Mouse (Mus musculus) forebrain, embryonic 12.5 days (tissue): ENCODE results near the gene Gm26620. TPM values are rescaled to one million over a fixed set of nuclear protein-coding genes. Genes with fewer than 3 reads are reported as not detected.

Source experiments
- ATAC-seq: fragments of 200-750 bp; cut with Nextera tagmentation; 2 replicates; pipeline ENCODE4 v1.8.0; 2017; ENCODE audit warnings: moderate TSS enrichment; ENCODE audit not compliant: low FRiP score
- H3K27ac ChIP-seq: fragments of 300-500 bp; sonication (generic); 2 replicates; pipeline ENCODE4 v1.5.1; 2016; ENCODE audit warnings: mild to moderate bottlenecking
- H3K27me3 ChIP-seq: fragments of 300-500 bp; sonication (generic); 2 replicates; pipeline ENCODE4 v1.6.1; 2016; ENCODE audit warnings: mild to moderate bottlenecking
- H3K36me3 ChIP-seq: fragments of 300-500 bp; sonication (generic); replicated peaks from 2 replicates; pipeline ENCODE4 v1.6.1; 2016; ENCODE audit warnings: mild to moderate bottlenecking
- H3K4me1 ChIP-seq: fragments of 300-500 bp; sonication (generic); 2 replicates; pipeline ENCODE4 v1.6.1; 2016
- H3K4me2 ChIP-seq: fragments of 300-500 bp; sonication (generic); 2 replicates; pipeline ENCODE4 v1.6.1; 2016; ENCODE audit warnings: mild to moderate bottlenecking, moderate library complexity
- H3K4me3 ChIP-seq: fragments of 300-500 bp; sonication (generic); replicated peaks from 2 replicates; pipeline ENCODE4 v1.5.1; 2016; ENCODE audit warnings: mild to moderate bottlenecking
- H3K9ac ChIP-seq: fragments of 300-500 bp; sonication (generic); 2 replicates; pipeline ENCODE4 v1.6.1; 2016; ENCODE audit warnings: mild to moderate bottlenecking
- H3K9me3 ChIP-seq: fragments of 300-500 bp; sonication (generic); 2 replicates; pipeline ENCODE4 v1.6.1; 2016
- WGBS: fragments of 180-500 bp; shearing (Covaris S2); methylation state at CpG from one replicate; pipeline ENCODE4 v1.1.7; 2016; 5-methylcytosine and 5-hydroxymethylcytosine counted together
- polyA plus RNA-seq: library from polyadenylated mRNA; unstranded; fragments of >200 nt; fragmentation: Nextera tagmentation; extraction: Ambion mirVana; gene quantifications from 2 replicates; pipeline ENCODE4 v1.2.1, GENCODE M21; 2016

Gm26620 gene
- polyA plus RNA-seq, 1 experiment from 2014 or later: not detected

DNA sequence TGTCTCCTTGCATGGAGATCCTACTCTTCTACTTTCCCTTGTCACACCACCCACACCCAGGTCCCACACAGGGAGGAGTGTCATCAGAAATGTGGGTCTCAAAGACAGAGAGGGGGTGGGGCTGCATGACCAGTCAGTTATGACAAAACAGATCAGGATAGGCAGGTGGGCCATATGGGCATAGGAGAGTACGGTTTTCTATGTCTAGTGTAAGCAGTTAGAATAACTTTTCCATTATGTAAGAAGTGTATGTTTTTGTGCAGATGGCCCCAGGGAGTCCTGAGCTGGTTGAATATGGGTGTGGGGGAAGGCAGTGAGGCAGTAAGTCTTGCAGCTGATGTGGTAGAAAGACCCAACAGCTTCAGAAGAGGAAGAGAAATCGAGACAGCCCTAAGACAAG is 43.6 kb downstream of the Gm26620 start:
- H3K9me3 ChIP-seq: no peaks in the 10 kb centered on the region
- H3K4me2 ChIP-seq: no peak overlapping the region
- H3K27ac ChIP-seq: no peak overlapping the region
- H3K4me3 ChIP-seq: no peak overlapping the region
- H3K9ac ChIP-seq: no peak overlapping the region
- WGBS: 82% methylated on average over 2 of the region's 2 CpGs
- no peaks in the 10 kb centered on the region for H3K27me3 ChIP-seq
- no peaks in the 10 kb centered on the region for H3K36me3 ChIP-seq
- ATAC-seq: no peak
- no peaks in the 10 kb centered on the region for H3K4me1 ChIP-seq

DNA sequence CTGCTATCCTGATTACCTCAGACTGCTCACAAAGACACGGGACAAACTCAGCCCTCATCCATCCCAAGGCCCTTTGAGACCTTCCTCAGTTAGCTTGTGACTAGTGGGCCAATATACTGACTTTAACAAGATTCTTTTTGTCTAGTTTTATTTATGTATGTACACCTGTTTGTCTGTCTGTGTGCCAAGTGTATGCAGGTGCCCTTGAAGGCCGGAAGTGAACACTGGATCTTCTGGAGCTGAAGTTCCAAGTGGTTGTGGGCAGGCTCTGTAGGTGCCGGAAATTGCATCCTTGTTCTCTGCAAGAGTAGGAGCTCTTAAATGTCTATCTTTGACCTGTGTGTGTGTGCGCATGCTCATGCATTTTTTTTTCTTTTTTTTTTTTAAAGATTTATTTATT is 44.4 kb downstream of the Gm26620 start:
- Histone ChIP-seq H3K4me3 (no peak overlapping the region), H3K4me1 (no peaks in the 10 kb centered on the region), H3K27me3 (no peaks in the 10 kb centered on the region), H3K9me3 (no peaks in the 10 kb centered on the region), H3K27ac (no peak overlapping the region), H3K4me2 (no peak overlapping the region), H3K36me3 (no peaks in the 10 kb centered on the region), H3K9ac (no peak overlapping the region)
- WGBS: 87% methylated on average over 4 of the region's 4 CpGs
- no peak for ATAC-seq

DNA sequence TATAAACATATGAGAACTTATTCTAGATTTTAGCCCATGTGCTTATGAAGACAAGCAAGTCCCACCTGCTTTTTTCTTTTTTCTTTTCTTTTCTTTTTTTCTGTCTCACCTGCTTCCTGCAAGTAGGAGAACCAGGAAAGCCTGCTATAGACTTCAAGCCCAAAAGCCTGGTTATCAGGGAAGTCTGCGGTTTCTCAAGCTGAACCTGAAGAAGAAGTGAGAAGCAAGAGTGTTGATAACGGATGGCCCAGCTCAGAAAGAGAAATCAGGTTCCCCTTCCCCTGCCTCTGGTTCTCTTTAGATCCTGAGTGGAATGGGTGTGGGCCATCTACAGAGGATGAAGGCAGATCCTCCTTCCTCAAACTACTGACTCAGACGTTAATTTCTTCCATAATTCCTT is 47.2 kb downstream of the Gm26620 start:
- no peak for ATAC-seq
- Histone ChIP-seq H3K36me3 (no peaks in the 10 kb centered on the region), H3K4me2 (no peak overlapping the region), H3K9me3 (no peaks in the 10 kb centered on the region), H3K27ac (no peak overlapping the region), H3K27me3 (no peaks in the 10 kb centered on the region), H3K4me1 (no peaks in the 10 kb centered on the region), H3K9ac (no peak overlapping the region), H3K4me3 (no peak overlapping the region)
- WGBS: 86% methylated on average over 3 of the region's 3 CpGs

DNA sequence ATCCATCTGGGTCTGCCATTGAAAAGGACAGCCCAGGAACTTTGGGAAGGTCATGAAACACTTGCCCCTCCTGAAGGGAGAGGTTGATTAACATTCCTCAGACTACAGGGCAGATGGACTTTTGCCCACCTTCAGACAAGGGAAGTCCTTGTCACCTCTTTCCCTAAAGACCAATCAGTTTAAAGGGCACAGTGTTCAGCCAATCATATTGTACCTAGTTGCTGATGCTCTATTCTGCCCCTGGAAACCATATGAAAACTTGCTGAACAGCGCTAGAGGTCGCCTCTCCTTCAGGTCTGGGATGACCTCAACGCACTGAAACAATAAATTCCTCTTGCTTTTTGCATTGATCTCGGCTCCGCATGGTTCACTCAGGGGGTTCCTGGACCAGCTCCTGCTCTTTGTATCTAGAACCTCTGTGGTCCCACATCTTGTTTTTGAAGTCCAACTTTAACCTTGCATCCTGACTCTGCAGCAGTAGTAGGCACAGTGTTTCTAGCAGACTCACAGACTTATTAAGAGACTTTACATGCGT is 48.6 kb downstream of the Gm26620 start:
- H3K9me3 ChIP-seq: no peaks in the 10 kb centered on the region
- no peak overlapping the region for H3K9ac ChIP-seq
- no peak overlapping the region for H3K4me2 ChIP-seq
- no peaks in the 10 kb centered on the region for H3K4me1 ChIP-seq
- H3K4me3 ChIP-seq: no peak overlapping the region
- ATAC-seq: no peak
- no peaks in the 10 kb centered on the region for H3K36me3 ChIP-seq
- 81% methylated on average over 6 of the region's 6 CpGs for WGBS
- no peak overlapping the region for H3K27ac ChIP-seq
- no peaks in the 10 kb centered on the region for H3K27me3 ChIP-seq

DNA sequence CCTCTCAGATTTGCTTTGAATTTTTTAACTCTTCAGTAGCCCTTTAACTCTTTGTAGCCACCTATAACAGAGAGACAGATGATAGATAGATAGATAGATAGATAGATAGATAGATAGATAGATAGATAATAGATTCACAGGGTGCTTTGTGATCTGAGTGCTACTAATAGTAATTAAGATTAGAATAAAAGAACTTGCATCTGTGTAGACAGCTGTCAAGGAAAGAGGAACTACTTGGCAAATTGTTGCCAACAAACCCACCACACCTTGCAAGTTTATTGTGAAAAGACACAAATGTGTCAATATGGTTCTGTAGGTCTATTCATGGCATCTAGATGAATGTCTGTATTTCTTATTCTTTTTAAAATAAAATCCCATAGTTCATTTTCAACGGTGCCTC is 49.1 kb downstream of the Gm26620 start:
- Histone ChIP-seq H3K9ac (no peak overlapping the region), H3K27me3 (no peaks in the 10 kb centered on the region), H3K4me1 (no peaks in the 10 kb centered on the region), H3K4me2 (no peak overlapping the region), H3K4me3 (no peak overlapping the region), H3K36me3 (no peaks in the 10 kb centered on the region), H3K27ac (no peak overlapping the region), H3K9me3 (no peaks in the 10 kb centered on the region)
- 85% methylated on average over 1 of the region's 1 CpGs for WGBS
- ATAC-seq: no peak

DNA sequence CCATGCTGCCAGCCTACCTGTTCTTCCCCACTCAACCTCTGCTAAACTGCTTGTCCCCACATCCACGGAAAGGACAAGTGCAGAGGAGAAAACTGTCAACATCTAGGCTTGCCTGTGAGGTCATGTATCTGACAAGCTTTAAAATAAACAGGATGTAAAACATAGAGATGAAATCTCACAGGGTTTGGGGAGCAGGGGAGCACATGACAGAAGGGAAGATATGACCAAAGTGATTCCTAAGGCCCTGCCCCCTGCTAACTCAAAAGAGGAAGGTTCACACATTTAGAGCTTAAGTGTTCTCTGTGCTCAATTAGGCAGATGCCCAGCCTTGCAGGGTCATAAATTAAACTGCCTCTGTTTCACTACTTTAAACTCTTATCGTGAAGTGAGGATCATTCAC is 49.5 kb downstream of the Gm26620 start:
- WGBS: 84% methylated on average over 2 of the region's 2 CpGs
- no peak for ATAC-seq
- no peaks in the 10 kb centered on the region for H3K27me3 ChIP-seq

More for the DNA sequence above, 49.5 kb downstream of the Gm26620 start:
- Histone ChIP-seq H3K9me3 (no peaks in the 10 kb centered on the region), H3K4me3 (no peak overlapping the region), H3K27ac (no peak overlapping the region), H3K36me3 (no peaks in the 10 kb centered on the region), H3K4me1 (no peaks in the 10 kb centered on the region), H3K9ac (no peak overlapping the region), H3K4me2 (no peak overlapping the region)

Other genes starting within 250 kb of the Gm26620 start
- gene Olfml2b, start 240.5 kb upstream of the Gm26620 start, polyA plus RNA-seq: 6.1 and 6.5 TPM in 2 replicates
- gene Atf6, start 17.3 kb upstream of the Gm26620 start, polyA plus RNA-seq: 8.7 and 8.9 TPM in 2 replicates
- gene Dusp12, start 475 bp downstream of the Gm26620 start, polyA plus RNA-seq: 28.6 and 33.3 TPM in 2 replicates
- gene Fcrlb, start 27.9 kb downstream of the Gm26620 start, polyA plus RNA-seq: not detected in 2 replicates
- gene Fcrla, start 42.5 kb downstream of the Gm26620 start, polyA plus RNA-seq: not detected in 2 replicates
- 0.24 TPM in 1 of 2 replicates, not detected in the other for gene Fcgr2b, start 91.5 kb downstream of the Gm26620 start, polyA plus RNA-seq
- 0.26 and 0.31 TPM in 2 replicates for gene Fcgr4, start 133.9 kb downstream of the Gm26620 start, polyA plus RNA-seq
- gene Fcgr3, start 179.9 kb downstream of the Gm26620 start, polyA plus RNA-seq: 4.8 and 4.9 TPM in 2 replicates
- gene Cfap126, start 228.9 kb downstream of the Gm26620 start, polyA plus RNA-seq: 3.9 and 5.2 TPM in 2 replicates